Mouse (Mus musculus) yolk sac, embryonic 10.5 days (tissue): ENCODE measurements at regions not wholly inside any gene's neighbourhood (a gene's known extent, or its start where the extent isn't known, plus 50 kb on each side); places are given as distances from the start of the nearest gene placed in this dataset.

ENCODE experiments used
- DNase-seq: peaks from one replicate; pipeline ENCODE4 v3.0.0-alpha.2; 2017; ENCODE audit warnings: low spot score

- no peak for DNase-seq
These were observed 103.7 kb upstream of the Arhgap42 start for GRCm38 (mm10) chr9:9342456-9343185.

- peak; percentile 26 for DNase-seq
These were observed 79.7 kb upstream of the Arhgap42 start for GRCm38 (mm10) chr9:9318624-9319023.

- DNase-seq, result no peak
These were observed 77.1 kb upstream of the Arhgap42 start for GRCm38 (mm10) chr9:9316021-9316420.

- no peak for DNase-seq
These were observed 73.4 kb upstream of the Arhgap42 start for GRCm38 (mm10) chr9:9312274-9312673.

GRCm38 (mm10) chr9:9311627-9312265 lies 72.8 kb upstream of the Arhgap42 start:
- peak; percentile 45 for DNase-seq

GRCm38 (mm10) chr9:9311040-9311583 lies 72.2 kb upstream of the Arhgap42 start:
- DNase-seq, result peak; percentile 35

GRCm38 (mm10) chr9:9290767-9291166 lies 51.9 kb upstream of the Arhgap42 start:
- DNase-seq, result peak; percentile 42

GRCm38 (mm10) chr9:9289570-9289969 lies 50.7 kb upstream of the Arhgap42 start:
- peak; percentile 21 for DNase-seq
